Mouse (Mus musculus): ENCODE results near the gene Nmnat3. TPM values are rescaled to one million over a fixed set of nuclear protein-coding genes. Genes with fewer than 3 reads are reported as not detected.

Gene Nmnat3
- polyA plus RNA-seq, 1 experiment from 2014 or later: 4.7 TPM

DNA sequence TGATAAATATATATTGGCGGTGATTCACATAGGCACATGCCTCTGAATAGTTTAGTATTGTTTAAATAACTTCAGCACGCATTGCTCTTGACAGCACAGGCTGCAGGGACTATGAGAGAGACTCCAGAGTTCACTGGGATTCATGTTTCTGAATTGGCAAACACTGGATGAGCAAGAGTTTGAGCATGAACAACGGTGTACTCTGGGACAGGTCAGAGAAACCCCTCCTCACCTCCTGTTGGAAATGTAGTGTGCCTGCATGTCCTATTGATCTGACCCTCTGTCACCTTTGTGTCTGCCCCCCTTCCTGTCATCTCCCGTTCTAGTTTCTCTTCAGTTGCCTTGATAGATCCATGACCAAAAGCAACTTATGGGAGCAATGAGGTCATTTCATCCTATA is 128.2 kb downstream of the Nmnat3 start:
- H3K27ac ChIP-seq: no peak overlapping the region
- no peak overlapping the region for H3K4me3 ChIP-seq
- H3K9me3 ChIP-seq: no peaks in the 10 kb centered on the region
- H3K36me3 ChIP-seq (replicated peaks): no peaks in the 10 kb centered on the region
- 0 out of 2 replicates have a peak, but pooled peaks cover 3% of the 10 kb centered on the region for H3K4me1 ChIP-seq
- peaks cover 17% of the 10 kb centered on the region for H3K27me3 ChIP-seq (ENCODE audit: poor library complexity, severe bottlenecking)
- WGBS: 88% methylated on average over 4 of the region's 4 CpGs
- no peak for DNase-seq (ENCODE audit: extremely low spot score, low spot score)

DNA sequence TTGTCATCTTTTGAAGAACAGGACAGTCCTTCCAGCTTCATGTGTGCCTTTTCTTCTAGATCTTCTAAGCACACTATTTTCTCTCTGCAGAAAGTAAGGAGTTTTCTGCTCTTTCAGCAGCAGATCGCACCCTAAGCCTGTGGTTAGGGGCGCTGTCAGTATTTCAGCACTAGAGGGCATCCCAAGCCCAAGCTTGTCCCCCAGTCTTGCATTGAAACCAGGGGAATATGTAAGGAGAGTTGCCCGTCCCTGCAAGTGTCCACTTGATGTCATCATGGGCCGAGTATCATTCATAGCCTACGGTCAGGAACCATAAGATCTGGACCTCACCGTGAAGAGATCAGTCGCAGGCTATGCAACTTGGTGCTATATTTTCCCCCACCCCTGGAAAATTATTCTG is 130.7 kb downstream of the Nmnat3 start:
- DNase-seq (ENCODE audit: extremely low spot score, low spot score): no peak
- Histone ChIP-seq H3K36me3 (replicated peaks) (no peaks in the 10 kb centered on the region), H3K27me3 (ENCODE audit: poor library complexity, severe bottlenecking) (peaks cover 42% of the 10 kb centered on the region), H3K4me3 (no peak overlapping the region), H3K9me3 (no peaks in the 10 kb centered on the region), H3K4me1 (peaks cover 12% of the 10 kb centered on the region; the same call in 1 of the 2 replicates), H3K27ac (no peak overlapping the region)
- 57% methylated on average over 7 of the region's 7 CpGs for WGBS

DNA sequence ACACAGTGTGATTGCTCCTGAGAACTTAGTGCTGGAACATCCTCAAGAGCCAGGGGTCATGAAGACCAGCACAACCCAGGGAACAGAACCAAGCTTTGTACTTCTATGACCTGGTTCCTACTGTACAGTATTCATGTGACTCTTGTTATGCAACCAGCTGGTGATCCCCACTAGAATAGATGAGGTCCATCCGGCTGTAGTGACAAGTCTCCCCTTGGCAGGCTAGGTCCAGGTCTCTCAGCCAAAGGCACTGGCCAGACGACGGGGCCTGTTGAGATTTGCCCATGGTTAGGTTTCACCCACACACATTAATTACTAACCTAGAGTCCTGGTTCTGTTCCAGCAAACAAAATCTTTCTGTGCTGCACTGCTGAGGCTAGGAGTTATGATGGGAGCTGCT is 131.1 kb downstream of the Nmnat3 start:
- Histone ChIP-seq H3K4me3 (no peak overlapping the region), H3K9me3 (no peaks in the 10 kb centered on the region), H3K4me1 (peaks cover 14% of the 10 kb centered on the region; the same call in 1 of the 2 replicates), H3K27ac (no peak overlapping the region), H3K36me3 (replicated peaks) (no peaks in the 10 kb centered on the region), H3K27me3 (ENCODE audit: poor library complexity, severe bottlenecking) (peaks cover 46% of the 10 kb centered on the region)
- no peak for DNase-seq (ENCODE audit: extremely low spot score, low spot score)
- WGBS: 92% methylated on average over 3 of the region's 3 CpGs

DNA sequence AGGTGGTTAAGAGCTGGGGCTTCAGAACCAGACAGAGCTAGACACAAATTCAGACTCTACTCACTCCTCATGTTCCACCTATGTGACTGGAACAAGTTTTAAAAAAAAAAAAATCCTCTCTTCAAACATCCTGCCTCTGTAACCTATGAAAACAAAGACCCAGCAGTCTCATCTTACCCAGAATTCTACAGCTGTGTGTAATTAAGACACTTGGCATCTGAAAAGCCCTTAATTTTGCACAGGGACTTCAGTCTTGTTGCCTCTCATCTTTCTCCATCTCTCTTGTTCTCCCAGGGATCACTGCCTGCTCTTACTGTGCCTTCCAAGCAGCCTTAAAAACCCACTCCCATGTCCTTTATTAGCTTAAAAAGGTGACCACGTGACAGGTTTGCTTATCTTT is 133.4 kb downstream of the Nmnat3 start:
- WGBS: 88% methylated on average over 1 of the region's 1 CpGs
- no peaks in the 10 kb centered on the region for H3K9me3 ChIP-seq
- peaks cover 37% of the 10 kb centered on the region for H3K4me1 ChIP-seq
- DNase-seq (ENCODE audit: extremely low spot score, low spot score): no peak
- H3K27me3 ChIP-seq (ENCODE audit: poor library complexity, severe bottlenecking): peaks cover 69% of the 10 kb centered on the region
- H3K4me3 ChIP-seq: no peak overlapping the region
- no peaks in the 10 kb centered on the region for H3K36me3 ChIP-seq (replicated peaks)
- no peak overlapping the region for H3K27ac ChIP-seq

DNA sequence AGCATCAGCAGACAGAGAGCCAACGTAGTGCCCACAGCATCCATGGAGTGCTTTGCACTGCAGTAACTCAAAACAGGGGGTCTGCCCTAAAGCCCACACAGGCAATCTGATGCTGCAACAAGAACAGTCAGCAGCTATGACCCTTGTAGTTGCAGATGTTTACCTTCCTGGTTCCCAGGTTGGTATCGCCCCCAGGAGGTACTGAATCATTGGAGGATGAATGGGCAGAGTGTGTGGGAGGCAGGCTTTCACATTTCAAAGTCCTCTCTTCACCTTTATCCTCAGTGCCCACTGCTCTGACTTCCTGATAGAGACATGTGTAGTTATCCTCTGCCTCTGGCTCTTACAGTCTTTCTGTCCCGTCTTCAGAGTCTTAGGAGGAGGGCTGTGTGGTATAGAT is 134.7 kb downstream of the Nmnat3 start:
- WGBS: 57% methylated on average over 3 of the region's 3 CpGs
- no peak for DNase-seq (ENCODE audit: extremely low spot score, low spot score)
- H3K27ac ChIP-seq: no peak overlapping the region
- no peak overlapping the region for H3K4me3 ChIP-seq
- H3K9me3 ChIP-seq: no peaks in the 10 kb centered on the region
- no peaks in the 10 kb centered on the region for H3K36me3 ChIP-seq (replicated peaks)
- H3K4me1 ChIP-seq: peaks cover 48% of the 10 kb centered on the region
- H3K27me3 ChIP-seq (ENCODE audit: poor library complexity, severe bottlenecking): peaks cover 82% of the 10 kb centered on the region

DNA sequence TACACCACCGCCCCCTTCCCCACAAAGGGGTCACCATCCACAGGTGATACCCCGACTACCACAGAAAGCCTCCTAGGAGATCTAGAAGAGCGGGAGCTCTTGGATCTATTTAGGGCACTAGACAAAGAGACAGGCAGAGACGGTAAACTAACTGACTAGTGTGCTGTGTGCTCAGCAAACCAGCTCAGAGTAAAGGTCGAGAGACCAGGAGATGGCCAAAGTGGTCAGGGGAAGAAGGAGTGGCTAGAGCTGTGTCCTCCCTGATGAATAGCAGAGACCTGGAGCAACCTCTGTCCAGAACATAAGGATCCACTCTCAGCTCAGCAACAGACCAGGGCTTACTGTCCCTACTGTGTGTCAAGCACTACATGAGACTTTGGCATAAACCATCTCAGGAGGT is 135.4 kb downstream of the Nmnat3 start, which contains the start of gene Rbp1:
TSS of gene Rbp1 (plus strand) at position 306 of the 400 bp plus-strand sequence.
- H3K27me3 ChIP-seq (ENCODE audit: poor library complexity, severe bottlenecking): peaks cover 89% of the 10 kb centered on the region
- H3K4me1 ChIP-seq: peaks cover 55% of the 10 kb centered on the region
- no peak for DNase-seq (ENCODE audit: extremely low spot score, low spot score)
- H3K9me3 ChIP-seq: no peaks in the 10 kb centered on the region
- H3K27ac ChIP-seq: no peak within 1 kb of the TSS
- no peak within 1 kb of the TSS for H3K4me3 ChIP-seq
- 85% methylated on average over 5 of the region's 5 CpGs for WGBS
- no peaks in the 10 kb centered on the region for H3K36me3 ChIP-seq (replicated peaks)

DNA sequence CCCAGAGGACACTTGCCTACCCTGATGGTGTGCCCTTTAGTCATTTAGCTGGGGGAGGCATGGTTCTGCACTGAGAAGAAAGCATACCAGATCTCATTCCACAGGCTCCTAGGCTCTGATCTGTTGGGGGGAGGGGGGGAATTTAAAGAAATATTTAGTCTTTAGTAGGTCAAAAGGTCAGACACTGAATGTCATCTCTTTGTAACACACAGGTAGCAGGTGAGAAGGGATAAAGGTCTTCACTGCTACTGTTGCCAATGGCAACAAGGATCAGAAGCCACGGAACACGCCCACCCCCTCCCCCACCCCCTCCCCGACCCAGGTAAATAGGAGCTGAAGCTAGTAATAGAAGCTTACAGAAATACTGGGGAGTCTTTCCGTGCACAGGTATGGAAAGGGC is 136.5 kb downstream of the Nmnat3 start:
- 6% methylated on average over 4 of the region's 4 CpGs for WGBS
- no peak overlapping the region for H3K4me3 ChIP-seq
- DNase-seq (ENCODE audit: extremely low spot score, low spot score): no peak
- no peaks in the 10 kb centered on the region for H3K36me3 ChIP-seq (replicated peaks)
- H3K27ac ChIP-seq: no peak overlapping the region
- H3K9me3 ChIP-seq: no peaks in the 10 kb centered on the region
- H3K4me1 ChIP-seq: peaks cover 65% of the 10 kb centered on the region
- peaks cover 93% of the 10 kb centered on the region for H3K27me3 ChIP-seq (ENCODE audit: poor library complexity, severe bottlenecking)

DNA sequence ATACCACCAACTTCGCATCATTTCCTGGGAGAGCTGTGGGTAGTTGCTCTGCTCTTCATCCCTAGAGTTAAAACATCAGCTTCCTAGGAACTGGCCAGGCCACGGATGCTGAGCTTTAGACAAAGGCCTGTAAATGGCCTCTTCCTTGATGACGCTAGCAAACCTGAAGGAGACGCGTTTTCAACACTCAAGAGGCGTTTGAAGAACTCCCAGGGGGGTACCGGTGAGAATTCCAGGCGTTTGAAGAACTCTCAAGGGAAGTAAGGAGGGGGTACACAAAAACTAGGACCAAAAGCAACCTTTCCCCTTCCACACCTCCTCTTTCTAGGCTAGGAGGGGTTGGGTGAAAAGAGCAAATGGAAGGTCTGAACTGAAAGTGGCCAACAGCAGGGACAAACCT is 137.1 kb downstream of the Nmnat3 start:
- Histone ChIP-seq H3K4me1 (peaks cover 71% of the 10 kb centered on the region), H3K27me3 (ENCODE audit: poor library complexity, severe bottlenecking) (peaks cover 96% of the 10 kb centered on the region)
- no peak for DNase-seq (ENCODE audit: extremely low spot score, low spot score)

DNA sequence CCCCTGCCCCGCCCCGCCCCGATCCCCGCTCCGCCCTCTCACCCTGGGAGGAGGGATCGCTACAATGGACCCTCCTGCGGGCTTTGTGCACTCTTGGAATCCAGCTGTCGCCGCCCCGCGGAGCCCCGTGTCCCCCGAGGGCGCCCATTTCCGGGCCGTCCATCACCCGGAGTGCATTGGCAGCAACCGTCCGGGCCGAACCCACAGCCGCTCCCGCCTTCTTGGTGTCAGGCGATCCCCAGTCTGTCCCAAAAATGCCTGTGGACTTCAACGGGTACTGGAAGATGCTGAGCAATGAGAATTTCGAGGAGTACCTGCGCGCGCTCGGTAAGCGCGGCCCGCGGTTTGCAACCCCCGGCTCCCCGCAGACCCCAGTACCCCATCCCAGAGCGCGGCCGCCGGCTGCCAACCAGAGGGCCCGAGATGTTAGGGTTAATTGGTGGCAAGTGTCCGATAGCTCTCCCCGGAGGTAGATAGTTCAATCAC is 137.5 kb downstream of the Nmnat3 start:
- peak overlapping the region; percentile 61 for H3K4me3 ChIP-seq
- DNase-seq (ENCODE audit: extremely low spot score, low spot score): peak; percentile 59
- under 1% methylated on average over 37 of the region's 42 CpGs for WGBS
- H3K36me3 ChIP-seq (replicated peaks): no peaks in the 10 kb centered on the region
- peaks cover 97% of the 10 kb centered on the region for H3K27me3 ChIP-seq (ENCODE audit: poor library complexity, severe bottlenecking)
- no peaks in the 10 kb centered on the region for H3K9me3 ChIP-seq
- H3K27ac ChIP-seq: peak overlapping the region; percentile 84
- peaks cover 76% of the 10 kb centered on the region for H3K4me1 ChIP-seq

More for the DNA sequence above, 137.1 kb downstream of the Nmnat3 start:
- Histone ChIP-seq H3K9me3 (no peaks in the 10 kb centered on the region), H3K36me3 (replicated peaks) (no peaks in the 10 kb centered on the region), H3K4me3 (peak overlapping the region; percentile 61), H3K27ac (peak overlapping the region; percentile 84)
- 3% methylated on average over 8 of the region's 8 CpGs for WGBS

DNA sequence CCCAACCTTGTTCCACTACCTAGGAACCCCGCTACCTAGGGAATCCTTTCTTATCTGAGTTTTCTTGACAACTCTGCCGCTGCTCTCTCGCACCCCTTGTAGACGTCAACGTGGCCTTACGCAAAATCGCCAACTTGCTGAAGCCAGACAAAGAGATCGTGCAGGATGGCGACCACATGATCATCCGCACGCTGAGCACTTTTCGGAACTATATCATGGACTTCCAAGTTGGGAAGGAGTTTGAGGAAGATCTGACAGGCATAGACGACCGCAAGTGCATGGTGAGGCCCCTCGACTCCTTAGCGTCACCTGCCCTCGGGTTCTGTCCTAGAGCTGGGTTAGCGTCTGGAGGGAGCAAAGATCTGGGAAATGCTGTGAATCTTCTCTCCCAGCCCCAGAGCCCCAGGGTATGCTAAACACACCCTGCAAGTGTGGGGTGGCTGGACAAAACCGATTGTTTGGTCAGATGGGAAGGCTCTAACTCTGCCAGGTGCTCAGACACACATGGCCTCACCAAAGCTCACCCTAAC is 138.2 kb downstream of the Nmnat3 start:
- H3K4me1 ChIP-seq: peaks cover 80% of the 10 kb centered on the region
- 5% methylated on average over 19 of the region's 19 CpGs for WGBS

DNA sequence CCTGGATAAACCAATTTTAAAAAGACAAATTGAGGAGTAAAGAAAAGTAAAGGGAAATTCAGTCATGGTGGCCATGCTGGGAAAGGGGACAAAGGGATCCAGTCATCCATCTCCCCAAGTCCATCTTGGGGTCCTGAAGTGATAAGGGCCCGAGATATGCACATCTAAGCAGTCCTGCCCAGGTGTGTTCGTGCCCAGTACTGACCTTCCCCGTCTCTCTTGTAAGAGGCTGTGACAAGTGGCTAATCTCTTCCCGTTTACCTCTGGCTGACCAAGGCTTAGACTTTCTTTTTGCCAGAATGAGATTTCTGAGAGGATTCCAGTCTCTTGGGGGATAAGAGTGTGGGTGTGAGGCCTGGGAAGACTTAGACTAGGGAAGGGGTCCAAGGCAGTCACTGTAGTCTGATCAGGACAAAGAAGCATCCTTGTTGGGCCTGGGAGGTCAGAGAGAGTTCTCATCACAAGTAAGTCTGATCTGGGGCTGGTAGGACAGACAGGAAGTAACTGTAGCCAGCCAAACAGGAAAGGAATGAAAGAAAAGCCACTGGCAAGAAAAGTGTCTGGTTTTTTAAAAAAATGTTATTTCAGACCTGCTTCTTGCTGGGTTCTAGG is 140.8 kb downstream of the Nmnat3 start:
- H3K27ac ChIP-seq: 0 out of 2 replicates have a peak overlapping the region, but pooled peaks have one; percentile 30

More for the DNA sequence above, 138.2 kb downstream of the Nmnat3 start:
- DNase-seq (ENCODE audit: extremely low spot score, low spot score): no peak
- peak overlapping the region; percentile 61 for H3K4me3 ChIP-seq
- no peaks in the 10 kb centered on the region for H3K36me3 ChIP-seq (replicated peaks)
- H3K9me3 ChIP-seq: no peaks in the 10 kb centered on the region
- peak overlapping the region; percentile 84 for H3K27ac ChIP-seq
- H3K27me3 ChIP-seq (ENCODE audit: poor library complexity, severe bottlenecking): peaks cover 91% of the 10 kb centered on the region

DNA sequence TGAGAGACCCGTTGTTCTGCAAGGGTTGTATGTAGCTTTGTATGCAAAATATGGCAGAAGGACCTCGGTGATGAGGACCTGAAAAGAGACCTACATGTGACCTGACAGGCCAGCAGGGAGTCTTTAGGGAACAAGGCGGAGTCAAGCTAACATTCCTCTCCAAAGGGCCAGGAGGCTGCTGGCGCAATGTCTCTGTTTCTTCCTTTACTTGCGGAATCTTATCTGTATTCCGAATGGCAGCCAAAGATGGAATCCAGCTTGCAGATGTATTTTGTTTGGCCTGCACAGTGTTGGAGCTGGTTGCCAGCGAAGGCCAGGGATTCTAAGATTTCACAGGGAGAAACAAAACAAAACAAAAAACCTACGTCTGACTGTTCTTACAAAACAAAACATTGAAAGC is 141.5 kb downstream of the Nmnat3 start:
- Histone ChIP-seq H3K27me3 (ENCODE audit: poor library complexity, severe bottlenecking) (peaks cover 85% of the 10 kb centered on the region), H3K9me3 (no peaks in the 10 kb centered on the region), H3K4me3 (no peak overlapping the region), H3K4me1 (peaks cover 85% of the 10 kb centered on the region), H3K27ac (no peak overlapping the region), H3K36me3 (replicated peaks) (0 out of 2 replicates have a peak, but pooled peaks cover 3% of the 10 kb centered on the region)
- no peak for DNase-seq (ENCODE audit: extremely low spot score, low spot score)
- WGBS: 82% methylated on average over 8 of the region's 8 CpGs

More for the DNA sequence above, 140.8 kb downstream of the Nmnat3 start:
- Histone ChIP-seq H3K4me3 (no peak overlapping the region), H3K36me3 (replicated peaks) (0 out of 2 replicates have a peak, but pooled peaks cover 3% of the 10 kb centered on the region), H3K4me1 (peaks cover 84% of the 10 kb centered on the region), H3K9me3 (no peaks in the 10 kb centered on the region), H3K27me3 (ENCODE audit: poor library complexity, severe bottlenecking) (peaks cover 91% of the 10 kb centered on the region)
- DNase-seq (ENCODE audit: extremely low spot score, low spot score): no peak
- 84% methylated on average over 4 of the region's 4 CpGs for WGBS

DNA sequence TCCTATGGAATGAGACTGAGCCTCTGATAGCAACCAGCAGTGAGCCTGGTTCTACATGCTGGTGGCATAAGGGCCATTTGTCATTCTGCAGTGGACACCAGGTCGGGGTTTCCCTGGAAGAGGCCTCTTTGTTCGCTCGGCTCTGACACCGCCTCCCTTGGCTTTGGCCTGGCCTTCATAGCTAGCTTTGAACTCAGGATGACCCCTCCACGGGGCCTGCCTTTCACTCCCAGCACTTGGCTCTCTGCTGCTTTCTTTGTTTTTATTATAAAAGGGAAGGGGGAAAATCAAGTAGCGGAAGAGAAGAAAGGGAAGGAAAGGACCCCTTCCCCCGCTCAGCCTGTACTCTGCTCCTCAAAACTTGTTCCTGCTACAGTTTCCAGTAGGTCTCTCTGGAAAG is 142.6 kb downstream of the Nmnat3 start:
- H3K27me3 ChIP-seq (ENCODE audit: poor library complexity, severe bottlenecking): peaks cover 81% of the 10 kb centered on the region
- 17% methylated on average over 7 of the region's 7 CpGs for WGBS

More for the DNA sequence above, 142.6 kb downstream of the Nmnat3 start:
- H3K27ac ChIP-seq: peak overlapping the region; percentile 40
- H3K9me3 ChIP-seq: no peaks in the 10 kb centered on the region
- peak overlapping the region; percentile 6; the same call in 1 of the 2 replicates for H3K4me3 ChIP-seq
- DNase-seq (ENCODE audit: extremely low spot score, low spot score): peak; percentile 39
- H3K4me1 ChIP-seq: peaks cover 84% of the 10 kb centered on the region
- H3K36me3 ChIP-seq (replicated peaks): 0 out of 2 replicates have a peak, but pooled peaks cover 3% of the 10 kb centered on the region

Data from forebrain, embryonic 10.5 days (tissue).